Mouse (Mus musculus): ENCODE results near the gene Crabp1. TPM values are rescaled to one million over a fixed set of nuclear protein-coding genes. Genes with fewer than 3 reads are reported as not detected.

Gene Crabp1
- polyA plus RNA-seq, 2 experiments: 0.17 to 0.99 TPM

GRCm38 (mm10) chr9:54821442-54822100, 57.0 kb downstream of the Crabp1 start:
- DNase-seq (ENCODE audit: low read depth in 3 of 3, low spot score in 3 of 3) (peak in 1 of 3 experiments; percentile 15), ATAC-seq (ENCODE audit: insufficient read depth) (no peak)
- Histone ChIP-seq H3K9ac (replicated peaks) (no peak overlapping the region), H3K27ac (no peak overlapping the region), H3K4me1 (replicated peaks; ENCODE audit: control insufficient read depth in 2 of 2, insufficient read depth in 2 of 2, low read length in 1 of 2) (no peaks in the 10 kb centered on the region), H3K4me3 (ENCODE audit: insufficient read depth in 1 of 2, low read depth in 2 of 2, low read length in 2 of 2) (no peak overlapping the region), H3K9me3 (ENCODE audit: control insufficient read depth, low read length) (no peaks in the 10 kb centered on the region), H3K36me3 (replicated peaks; ENCODE audit: control insufficient read depth, insufficient read depth, low read depth) (no peaks in the 10 kb centered on the region), H3K4me2 (ENCODE audit: low read depth) (no peak overlapping the region), H3K27me3 (ENCODE audit: control insufficient read depth, insufficient read depth, low read length) (no peaks in the 10 kb centered on the region)
- 54% methylated on average over 5 of the region's 5 CpGs for WGBS (ENCODE audit: insufficient replicate concordance)
- TF ChIP-seq EP300 (IDR thresholded peaks at IDR 0.05; ENCODE audit: low read depth) (no peak), CTCF (IDR thresholded peaks at IDR 0.05; ENCODE audit: low read depth) (peak; percentile 60)

Other genes starting within 250 kb of the Crabp1 start
- gene Sh2d7, start 225.8 kb upstream of the Crabp1 start, polyA plus RNA-seq (2012; rRNA removed): not detected in 2 replicates
- gene Sh2d7, start 225.8 kb upstream of the Crabp1 start, polyA plus RNA-seq (2014; fragmentation: Nextera tagmentation; extraction: Ambion mirVana): not detected in 2 replicates
- 0.84 and 0.86 TPM in 2 replicates for gene Cib2, start 204.5 kb upstream of the Crabp1 start, polyA plus RNA-seq (2012; rRNA removed)
- gene Cib2, start 204.5 kb upstream of the Crabp1 start, polyA plus RNA-seq (2014; fragmentation: Nextera tagmentation; extraction: Ambion mirVana): 1.8 and 2.2 TPM in 2 replicates
- 30.5 and 40.0 TPM in 2 replicates for gene Idh3a, start 178.4 kb upstream of the Crabp1 start, polyA plus RNA-seq (2012; rRNA removed)
- gene Idh3a, start 178.4 kb upstream of the Crabp1 start, polyA plus RNA-seq (2014; fragmentation: Nextera tagmentation; extraction: Ambion mirVana): 89.6 and 90.7 TPM in 2 replicates
- gene Acsbg1, start 102.9 kb upstream of the Crabp1 start, polyA plus RNA-seq (2012; rRNA removed): 0.04 and 0.09 TPM in 2 replicates
- 0.13 TPM in 1 of 2 replicates, not detected in the other for gene Acsbg1, start 102.9 kb upstream of the Crabp1 start, polyA plus RNA-seq (2014; fragmentation: Nextera tagmentation; extraction: Ambion mirVana)
- 11.9 and 16.4 TPM in 2 replicates for gene Dnaja4, start 65.9 kb upstream of the Crabp1 start, polyA plus RNA-seq (2012; rRNA removed)
- gene Dnaja4, start 65.9 kb upstream of the Crabp1 start, polyA plus RNA-seq (2014; fragmentation: Nextera tagmentation; extraction: Ambion mirVana): 20.1 and 20.3 TPM in 2 replicates
- 34.8 and 50.6 TPM in 2 replicates for gene Wdr61, start 30.2 kb upstream of the Crabp1 start, polyA plus RNA-seq (2012; rRNA removed)
- 106 and 108 TPM in 2 replicates for gene Wdr61, start 30.2 kb upstream of the Crabp1 start, polyA plus RNA-seq (2014; fragmentation: Nextera tagmentation; extraction: Ambion mirVana)
- gene Ireb2, start 99.0 kb downstream of the Crabp1 start, polyA plus RNA-seq (2012; rRNA removed): 6.3 and 8.9 TPM in 2 replicates
- 12.3 and 12.4 TPM in 2 replicates for gene Ireb2, start 99.0 kb downstream of the Crabp1 start, polyA plus RNA-seq (2014; fragmentation: Nextera tagmentation; extraction: Ambion mirVana)
- gene Hykk, start 152.5 kb downstream of the Crabp1 start, polyA plus RNA-seq (2012; rRNA removed): 0.76 and 0.81 TPM in 2 replicates
- gene Hykk, start 152.5 kb downstream of the Crabp1 start, polyA plus RNA-seq (2014; fragmentation: Nextera tagmentation; extraction: Ambion mirVana): 1.8 and 2.1 TPM in 2 replicates
- 58.5 and 91.1 TPM in 2 replicates for gene Psma4, start 186.0 kb downstream of the Crabp1 start, polyA plus RNA-seq (2012; rRNA removed)
- gene Psma4, start 186.0 kb downstream of the Crabp1 start, polyA plus RNA-seq (2014; fragmentation: Nextera tagmentation; extraction: Ambion mirVana): 170 and 171 TPM in 2 replicates
- gene AY074887, start 186.2 kb downstream of the Crabp1 start, polyA plus RNA-seq (2012; rRNA removed): 0.04 TPM in 1 of 2 replicates, not detected in the other
- gene AY074887, start 186.2 kb downstream of the Crabp1 start, polyA plus RNA-seq (2014; fragmentation: Nextera tagmentation; extraction: Ambion mirVana): 0.27 and 0.69 TPM in 2 replicates
- gene Chrna5, start 216.1 kb downstream of the Crabp1 start, polyA plus RNA-seq (2012; rRNA removed): 0.02 TPM in 1 of 2 replicates, not detected in the other
- gene Chrna5, start 216.1 kb downstream of the Crabp1 start, polyA plus RNA-seq (2014; fragmentation: Nextera tagmentation; extraction: Ambion mirVana): 0.05 TPM in 1 of 2 replicates, not detected in the other